Mouse (Mus musculus) cerebellum, adult 8-10 months (tissue): Measurements from ENCODE around the gene Gm20924.
"Not testable (repeated sequence)": the region's sequence is repeated elsewhere in the genome, so short reads cannot be mapped to it uniquely, and the experiment has no call there.

Experiments used
- DNase-seq: peaks from one replicate; pipeline ENCODE4 v3.0.0; 2022

Gm20924 gene

GRCm38 (mm10) chrY:65207427-65207826 is at the start of gene Gm20924:
TSS of gene Gm20924 (minus strand) at chrY:65207527.
- not testable (repeated sequence) for DNase-seq
